Mouse (Mus musculus) intestine, embryonic 15.5 days (tissue): ENCODE measurements around the gene Cntn2. TPM values are rescaled to one million over a fixed set of nuclear protein-coding genes. Genes with fewer than 3 reads are reported as not detected.

Source experiments
- ATAC-seq: fragments of 200-750 bp; cut with Nextera tagmentation; 2 replicates; pipeline ENCODE4 v1.8.0; 2017; ENCODE audit warnings: moderate TSS enrichment, moderate library complexity
- H3K27ac ChIP-seq: fragments of 300-500 bp; sonication (generic); 2 replicates; pipeline ENCODE4 v1.5.1; 2015; ENCODE audit warnings: mild to moderate bottlenecking, inconsistent platforms
- H3K27me3 ChIP-seq: fragments of 300-500 bp; sonication (generic); replicated peaks from 2 replicates; pipeline ENCODE4 v1.6.1; 2015; ENCODE audit warnings: inconsistent platforms
- H3K36me3 ChIP-seq: fragments of 300-500 bp; sonication (generic); 2 replicates; pipeline ENCODE4 v1.6.1; 2015; ENCODE audit warnings: inconsistent platforms
- H3K4me1 ChIP-seq: fragments of 300-500 bp; sonication (generic); replicated peaks from 2 replicates; pipeline ENCODE4 v1.6.1; 2015; ENCODE audit warnings: inconsistent platforms
- H3K4me2 ChIP-seq: fragments of 300-500 bp; sonication (generic); replicated peaks from 2 replicates; pipeline ENCODE4 v1.6.1; 2015; ENCODE audit warnings: mild to moderate bottlenecking, inconsistent platforms
- H3K4me3 ChIP-seq: fragments of 300-500 bp; sonication (generic); replicated peaks from 2 replicates; pipeline ENCODE4 v1.5.1; 2015; ENCODE audit warnings: inconsistent platforms
- H3K9ac ChIP-seq: fragments of 300-500 bp; sonication (generic); 2 replicates; pipeline ENCODE4 v1.6.1; 2015; ENCODE audit warnings: inconsistent platforms
- H3K9me3 ChIP-seq: fragments of 300-500 bp; sonication (generic); 2 replicates; pipeline ENCODE4 v1.6.1; 2016; ENCODE audit warnings: inconsistent platforms
- WGBS: fragments of 180-500 bp; shearing (Covaris S2); methylation state at CpG from one replicate; pipeline ENCODE4 v1.1.7; 2015; 5-methylcytosine and 5-hydroxymethylcytosine counted together
- polyA plus RNA-seq: library from polyadenylated mRNA; unstranded; fragments of >200 nt; fragmentation: Nextera tagmentation; extraction: Ambion mirVana; gene quantifications from 2 replicates; pipeline ENCODE4 v1.2.1, GENCODE M21; 2015

Gene Cntn2
- 0.29 and 0.33 TPM in 2 replicates for polyA plus RNA-seq

DNA sequence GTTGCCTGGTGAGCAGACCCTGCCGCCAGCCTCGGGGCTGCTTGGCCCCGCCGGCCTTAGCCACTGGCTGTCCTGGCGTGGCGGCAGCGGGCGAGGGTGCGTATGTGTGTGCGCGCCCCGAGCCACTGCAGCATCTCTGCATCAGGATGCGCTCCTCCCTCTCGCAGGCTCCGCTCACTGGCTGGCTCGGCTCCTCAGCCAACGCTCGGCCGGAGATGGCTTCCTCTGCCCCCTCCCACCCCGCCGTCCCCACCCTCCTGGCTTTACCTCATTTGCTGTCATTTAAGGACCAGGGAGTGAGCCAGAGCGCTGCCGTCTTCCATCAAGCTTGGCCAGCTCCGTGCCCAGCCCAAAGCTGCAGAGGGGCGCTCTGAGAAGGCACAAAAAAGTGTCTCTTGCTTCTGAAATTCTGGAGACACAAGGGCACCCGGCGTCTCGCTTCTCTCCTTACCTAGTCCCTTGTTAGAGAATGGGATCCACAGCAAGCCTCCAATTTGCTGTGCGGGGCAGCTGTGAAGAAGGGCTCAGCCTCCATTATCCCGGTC, at the start of gene Cntn2:
TSS of gene Cntn2 (minus strand) at position 495 of the 545 bp plus-strand sequence.
- no peak within 1 kb of the TSS for H3K9ac ChIP-seq
- WGBS = 3% methylated on average over 30 of the region's 30 CpGs
- no peak for ATAC-seq
- H3K27me3 ChIP-seq = peaks cover 27% of the 10 kb centered on the region
- peak within 1 kb of the TSS; percentile 10 for H3K4me3 ChIP-seq
- H3K4me2 ChIP-seq = peak within 1 kb of the TSS; percentile 51
- no peaks in the 10 kb centered on the region for H3K36me3 ChIP-seq
- no peaks in the 10 kb centered on the region for H3K9me3 ChIP-seq
- no peak within 1 kb of the TSS for H3K27ac ChIP-seq
- H3K4me1 ChIP-seq = peaks cover 24% of the 10 kb centered on the region

- ATAC-seq = no peak
- 80% methylated on average over 5 of the region's 5 CpGs for WGBS
Observed at GRCm38 (mm10) chr1:132592145-132592544, 49.1 kb upstream of the Cntn2 start.

GRCm38 (mm10) chr1:132591399-132591930, 48.4 kb upstream of the Cntn2 start:
- no peak overlapping the region for H3K4me3 ChIP-seq
- H3K9me3 ChIP-seq = no peaks in the 10 kb centered on the region
- no peaks in the 10 kb centered on the region for H3K27me3 ChIP-seq
- peaks cover 5% of the 10 kb centered on the region; the same call in 1 of the 2 replicates for H3K4me1 ChIP-seq
- H3K27ac ChIP-seq = no peak overlapping the region
- no peaks in the 10 kb centered on the region for H3K36me3 ChIP-seq
- H3K4me2 ChIP-seq = no peak overlapping the region
- no peak overlapping the region for H3K9ac ChIP-seq
- ATAC-seq = no peak
- WGBS = 81% methylated on average over 11 of the region's 11 CpGs

More at GRCm38 (mm10) chr1:132592145-132592544, 49.1 kb upstream of the Cntn2 start:
- Histone ChIP-seq H3K9ac (no peak overlapping the region), H3K4me2 (no peak overlapping the region), H3K9me3 (no peaks in the 10 kb centered on the region), H3K4me3 (no peak overlapping the region), H3K36me3 (no peaks in the 10 kb centered on the region), H3K27me3 (no peaks in the 10 kb centered on the region), H3K4me1 (peaks cover 2% of the 10 kb centered on the region; the same call in 1 of the 2 replicates), H3K27ac (no peak overlapping the region)

DNA sequence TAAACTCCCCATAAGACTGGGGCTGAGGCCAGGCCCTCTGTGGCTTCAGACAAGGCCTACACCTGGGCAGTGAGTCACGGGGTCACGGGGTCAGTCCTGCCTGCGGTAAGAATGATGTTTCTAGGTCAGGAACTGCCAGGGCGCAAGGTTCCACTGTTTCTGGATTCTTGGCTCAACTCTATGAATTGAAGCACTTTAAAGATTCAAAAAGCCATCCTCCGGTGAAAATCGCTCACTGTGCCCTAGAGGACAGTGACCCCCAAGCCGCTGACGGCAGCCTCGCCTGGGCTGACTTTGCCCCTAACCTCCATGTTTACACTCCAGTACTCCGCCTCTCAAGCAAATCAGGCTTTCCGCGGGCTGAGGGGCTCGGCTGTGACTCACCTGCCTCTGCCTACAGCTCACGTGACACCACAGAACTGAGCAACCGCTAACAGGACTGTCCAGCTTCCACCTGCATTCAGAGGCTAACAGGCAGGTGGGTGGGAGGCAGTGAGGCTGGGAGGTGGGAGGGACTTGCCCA, 43.7 kb upstream of the Cntn2 start:
- Histone ChIP-seq H3K27ac (peak overlapping the region; percentile 51), H3K4me1 (peaks cover 8% of the 10 kb centered on the region; the same call in 1 of the 2 replicates), H3K9me3 (no peaks in the 10 kb centered on the region), H3K9ac (no peak overlapping the region), H3K36me3 (no peaks in the 10 kb centered on the region), H3K4me3 (0 out of 2 replicates have a peak overlapping the region, but pooled peaks have one; percentile 1), H3K27me3 (no peaks in the 10 kb centered on the region), H3K4me2 (peak overlapping the region; percentile 35)
- 29% methylated on average over 15 of the region's 15 CpGs for WGBS
- peak; percentile 95 for ATAC-seq

GRCm38 (mm10) chr1:132585376-132585775, 42.3 kb upstream of the Cntn2 start:
- H3K4me1 ChIP-seq = peaks cover 8% of the 10 kb centered on the region; the same call in 1 of the 2 replicates
- H3K4me2 ChIP-seq = no peak overlapping the region
- no peaks in the 10 kb centered on the region for H3K36me3 ChIP-seq
- no peak overlapping the region for H3K9ac ChIP-seq
- H3K4me3 ChIP-seq = no peak overlapping the region
- no peak for ATAC-seq
- 77% methylated on average over 4 of the region's 4 CpGs for WGBS
- H3K27me3 ChIP-seq = no peaks in the 10 kb centered on the region
- no peaks in the 10 kb centered on the region for H3K9me3 ChIP-seq
- no peak overlapping the region for H3K27ac ChIP-seq

GRCm38 (mm10) chr1:132582998-132583604, 40.0 kb upstream of the Cntn2 start:
- 77% methylated on average over 18 of the region's 18 CpGs for WGBS
- no peak overlapping the region for H3K9ac ChIP-seq
- no peak overlapping the region for H3K4me2 ChIP-seq
- H3K4me1 ChIP-seq = peaks cover 8% of the 10 kb centered on the region; the same call in 1 of the 2 replicates
- no peaks in the 10 kb centered on the region for H3K36me3 ChIP-seq
- H3K27ac ChIP-seq = no peak overlapping the region
- no peak for ATAC-seq
- no peaks in the 10 kb centered on the region for H3K27me3 ChIP-seq
- no peaks in the 10 kb centered on the region for H3K9me3 ChIP-seq
- no peak overlapping the region for H3K4me3 ChIP-seq

DNA sequence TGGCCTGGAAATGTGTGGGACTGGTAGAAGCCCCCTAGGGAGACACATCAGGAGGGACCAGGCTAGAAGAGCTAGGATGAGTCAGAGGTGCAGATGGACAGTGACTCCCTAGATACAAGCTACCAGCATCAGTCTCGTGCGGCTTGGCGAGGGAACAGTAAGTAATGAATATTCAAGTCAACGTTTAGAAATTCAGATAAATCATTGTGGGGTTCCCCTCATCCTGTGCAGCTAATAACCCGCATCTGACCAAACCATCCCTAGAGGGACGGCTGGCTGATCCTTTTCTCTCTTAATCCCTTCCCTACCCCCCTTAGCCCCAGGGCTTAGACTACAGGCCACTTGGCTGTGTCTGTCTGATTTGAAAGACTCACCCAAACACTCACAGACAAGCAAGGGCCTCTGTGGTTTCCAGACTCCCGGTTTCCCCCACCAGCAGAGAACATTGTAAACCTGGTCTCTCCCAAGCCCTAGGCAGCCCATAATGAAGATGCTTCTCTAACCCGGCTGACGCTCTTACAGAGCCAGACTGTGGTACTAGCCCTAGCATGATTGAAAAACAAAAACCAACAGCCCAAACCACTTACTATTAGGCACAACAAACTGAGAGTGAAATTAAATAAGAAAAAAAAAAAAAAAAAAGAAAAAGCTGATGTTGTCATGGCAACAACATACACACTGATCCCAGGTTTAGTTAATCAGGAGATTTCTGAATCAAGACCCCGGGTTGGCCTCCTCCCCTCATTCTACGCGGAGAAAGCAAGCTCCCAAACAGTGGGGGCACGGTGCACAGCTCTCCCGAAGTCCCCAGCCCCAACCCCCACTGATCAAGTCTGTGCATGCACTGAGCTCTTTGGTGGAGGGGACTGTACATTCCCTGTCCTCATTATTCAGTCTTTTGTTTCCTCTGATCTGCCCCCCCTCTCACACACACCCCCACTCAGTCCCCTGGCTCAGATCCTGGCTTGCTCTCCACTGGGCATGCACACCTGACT, 39.1 kb upstream of the Cntn2 start:
- Histone ChIP-seq H3K36me3 (no peaks in the 10 kb centered on the region), H3K9me3 (no peaks in the 10 kb centered on the region), H3K4me3 (no peak overlapping the region), H3K27ac (no peak overlapping the region), H3K4me2 (no peak overlapping the region), H3K9ac (no peak overlapping the region), H3K27me3 (no peaks in the 10 kb centered on the region), H3K4me1 (peaks cover 6% of the 10 kb centered on the region; the same call in 1 of the 2 replicates)
- WGBS = 59% methylated on average over 14 of the region's 14 CpGs
- no peak for ATAC-seq

GRCm38 (mm10) chr1:132580063-132580462, 37.0 kb upstream of the Cntn2 start:
- Histone ChIP-seq H3K4me3 (no peak overlapping the region), H3K36me3 (no peaks in the 10 kb centered on the region), H3K27me3 (no peaks in the 10 kb centered on the region), H3K9me3 (no peaks in the 10 kb centered on the region), H3K4me1 (0 out of 2 replicates have a peak, but pooled peaks cover 3% of the 10 kb centered on the region), H3K9ac (no peak overlapping the region), H3K27ac (no peak overlapping the region), H3K4me2 (no peak overlapping the region)
- no peak for ATAC-seq
- WGBS = 87% methylated on average over 7 of the region's 7 CpGs

- Histone ChIP-seq H3K27me3 (no peaks in the 10 kb centered on the region), H3K4me1 (no peaks in the 10 kb centered on the region)
- 92% methylated on average over 8 of the region's 8 CpGs for WGBS
Observed at GRCm38 (mm10) chr1:132576845-132577244, 33.8 kb upstream of the Cntn2 start.

GRCm38 (mm10) chr1:132572851-132573250, 29.8 kb upstream of the Cntn2 start:
- no peaks in the 10 kb centered on the region for H3K4me1 ChIP-seq
- ATAC-seq = no peak
- H3K9ac ChIP-seq = no peak overlapping the region
- no peak overlapping the region for H3K4me3 ChIP-seq
- no peaks in the 10 kb centered on the region for H3K36me3 ChIP-seq
- H3K4me2 ChIP-seq = no peak overlapping the region
- WGBS = 90% methylated on average over 7 of the region's 7 CpGs
- H3K9me3 ChIP-seq = no peaks in the 10 kb centered on the region
- no peak overlapping the region for H3K27ac ChIP-seq
- no peaks in the 10 kb centered on the region for H3K27me3 ChIP-seq

More at GRCm38 (mm10) chr1:132576845-132577244, 33.8 kb upstream of the Cntn2 start:
- Histone ChIP-seq H3K4me3 (no peak overlapping the region), H3K4me2 (no peak overlapping the region), H3K9ac (no peak overlapping the region), H3K9me3 (no peaks in the 10 kb centered on the region), H3K27ac (no peak overlapping the region), H3K36me3 (no peaks in the 10 kb centered on the region)
- ATAC-seq = no peak

GRCm38 (mm10) chr1:132571613-132572012, 28.6 kb upstream of the Cntn2 start:
- H3K27ac ChIP-seq = no peak overlapping the region
- H3K9ac ChIP-seq = no peak overlapping the region
- H3K4me1 ChIP-seq = no peaks in the 10 kb centered on the region
- no peaks in the 10 kb centered on the region for H3K27me3 ChIP-seq
- ATAC-seq = no peak
- no peak overlapping the region for H3K4me3 ChIP-seq
- H3K4me2 ChIP-seq = no peak overlapping the region
- no peaks in the 10 kb centered on the region for H3K36me3 ChIP-seq
- 96% methylated on average over 1 of the region's 1 CpGs for WGBS
- no peaks in the 10 kb centered on the region for H3K9me3 ChIP-seq

DNA sequence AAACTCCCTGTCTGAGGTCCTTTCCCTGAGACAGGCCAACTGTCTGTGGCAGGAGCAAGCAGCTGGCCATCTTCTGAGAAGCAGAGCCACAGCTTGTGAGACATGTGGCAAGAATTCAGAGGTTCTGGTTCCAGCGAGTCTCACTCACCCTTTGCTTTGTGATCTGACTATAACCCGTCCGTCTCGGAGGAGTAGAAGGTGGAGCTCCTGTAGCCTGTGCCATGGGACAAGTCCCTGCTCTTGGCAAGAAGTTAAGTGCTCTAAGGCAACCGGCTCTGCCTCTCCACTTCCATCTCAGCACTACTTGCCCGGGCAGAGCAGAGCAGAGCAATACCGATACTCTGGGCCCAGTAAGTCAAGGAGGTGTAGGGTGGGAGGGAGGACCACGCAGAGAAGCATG, 27.9 kb upstream of the Cntn2 start:
- no peak overlapping the region for H3K4me2 ChIP-seq
- H3K27ac ChIP-seq = no peak overlapping the region
- no peaks in the 10 kb centered on the region for H3K27me3 ChIP-seq
- H3K36me3 ChIP-seq = no peaks in the 10 kb centered on the region
- H3K9ac ChIP-seq = no peak overlapping the region
- no peak overlapping the region for H3K4me3 ChIP-seq
- 89% methylated on average over 8 of the region's 8 CpGs for WGBS
- ATAC-seq = no peak
- no peaks in the 10 kb centered on the region for H3K9me3 ChIP-seq
- H3K4me1 ChIP-seq = no peaks in the 10 kb centered on the region
